Mouse (Mus musculus) stomach, postnatal 0 days (tissue): ENCODE results near the gene P2ry6. TPM values are rescaled to one million over a fixed set of nuclear protein-coding genes. Genes with fewer than 3 reads are reported as not detected.

ENCODE experiments used
- ATAC-seq: fragments of 200-750 bp; cut with Nextera tagmentation; 2 replicates; pipeline ENCODE4 v1.8.0; 2017; ENCODE audit not compliant: low FRiP score, low TSS enrichment
- DNase-seq: peaks from one replicate; pipeline ENCODE4 v3.0.0-alpha.2; 2016; ENCODE audit warnings: low spot score
- H3K27ac ChIP-seq: fragments of 300-500 bp; sonication (generic); replicated peaks from 2 replicates; pipeline ENCODE4 v1.5.1; 2014; ENCODE audit warnings: mild to moderate bottlenecking, control low read depth
- H3K27me3 ChIP-seq: fragments of 300-500 bp; sonication (generic); 2 replicates; pipeline ENCODE4 v1.6.1; 2014; ENCODE audit warnings: low read length; ENCODE audit not compliant: control insufficient read depth, insufficient read depth
- H3K36me3 ChIP-seq: fragments of 300-500 bp; sonication (generic); 2 replicates; pipeline ENCODE4 v1.6.1; 2014; ENCODE audit warnings: low read length, mixed read lengths; ENCODE audit not compliant: control insufficient read depth, insufficient read depth
- H3K4me1 ChIP-seq: fragments of 300-500 bp; sonication (generic); replicated peaks from 2 replicates; pipeline ENCODE4 v1.6.1; 2014; ENCODE audit warnings: antibody characterized with exemption; ENCODE audit not compliant: control insufficient read depth, insufficient read depth
- H3K4me2 ChIP-seq: fragments of 300-500 bp; sonication (generic); replicated peaks from 2 replicates; pipeline ENCODE4 v1.6.1; 2014; ENCODE audit warnings: low read depth, mild to moderate bottlenecking, control low read depth, moderate library complexity
- H3K4me3 ChIP-seq: fragments of 300-500 bp; sonication (generic); 2 replicates; pipeline ENCODE4 v1.5.1; 2014; ENCODE audit warnings: low read depth, low read length, control low read depth
- H3K9ac ChIP-seq: fragments of 300-500 bp; sonication (generic); 2 replicates; pipeline ENCODE4 v1.6.1; 2014; ENCODE audit warnings: mild to moderate bottlenecking, low read length, control low read depth, mixed read lengths
- H3K9me3 ChIP-seq: fragments of 300-500 bp; sonication (generic); 2 replicates; pipeline ENCODE4 v1.6.1; 2016; ENCODE audit warnings: low read length; ENCODE audit not compliant: control insufficient read depth
- CTCF ChIP-seq: IDR thresholded peaks from 2 replicates; pipeline ENCODE4 v1.5.1; 2016; ENCODE audit warnings: antibody characterized with exemption, low read depth, mild to moderate bottlenecking, moderate library complexity
- EP300 ChIP-seq: optimal IDR thresholded peaks from 2 replicates; pipeline ENCODE3; 2016; ENCODE audit warnings: antibody characterized with exemption
- WGBS: fragments of 180-500 bp; shearing (Covaris S2); extraction: QIAGEN DNeasy Blood & Tissue Kit; methylation state at CpG from one replicate; pipeline ENCODE4 v1.1.7; 2014; 5-methylcytosine and 5-hydroxymethylcytosine counted together
- polyA plus RNA-seq: library from polyadenylated mRNA; unstranded; fragments of >200 nt; fragmentation: Nextera tagmentation; extraction: Ambion mirVana; gene quantifications from 2 replicates; pipeline ENCODE4 v1.2.1, GENCODE M21; 2015

P2ry6 gene
- polyA plus RNA-seq, 1 experiment from 2014 or later = 6.1 TPM

DNA sequence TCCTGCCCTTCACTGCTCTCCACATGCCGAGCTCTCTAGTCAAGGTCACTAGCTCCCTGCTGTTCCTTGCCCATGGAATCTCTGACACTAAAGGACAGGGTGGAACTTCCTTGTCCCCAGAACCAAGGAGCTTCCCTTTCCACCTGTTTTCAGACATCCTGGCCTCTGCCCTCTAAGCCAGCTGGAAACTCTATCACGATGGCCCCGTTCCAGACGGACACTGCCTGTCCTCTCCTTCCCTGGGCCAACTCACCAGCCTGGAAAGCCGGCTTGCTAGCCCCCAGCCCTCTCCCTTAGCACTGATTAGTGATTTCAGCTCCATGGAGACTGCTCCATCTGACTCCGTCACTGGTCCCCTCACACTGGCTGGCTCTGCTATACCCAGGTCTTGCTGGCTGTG lies 27.8 kb upstream of the P2ry6 start:
- 76% methylated on average over 6 of the region's 6 CpGs for WGBS
- H3K4me1 ChIP-seq = no peaks in the 10 kb centered on the region
- DNase-seq = no peak
- no peak overlapping the region for H3K27ac ChIP-seq
- TF ChIP-seq EP300 (no peak), CTCF (no peak)
- no peak for ATAC-seq
- no peak overlapping the region for H3K4me3 ChIP-seq
- no peaks in the 10 kb centered on the region for H3K9me3 ChIP-seq
- H3K4me2 ChIP-seq = no peak overlapping the region
- no peaks in the 10 kb centered on the region; the same call in 1 of the 2 replicates for H3K36me3 ChIP-seq
- H3K27me3 ChIP-seq = no peaks in the 10 kb centered on the region; the same call in 1 of the 2 replicates
- no peak overlapping the region for H3K9ac ChIP-seq

DNA sequence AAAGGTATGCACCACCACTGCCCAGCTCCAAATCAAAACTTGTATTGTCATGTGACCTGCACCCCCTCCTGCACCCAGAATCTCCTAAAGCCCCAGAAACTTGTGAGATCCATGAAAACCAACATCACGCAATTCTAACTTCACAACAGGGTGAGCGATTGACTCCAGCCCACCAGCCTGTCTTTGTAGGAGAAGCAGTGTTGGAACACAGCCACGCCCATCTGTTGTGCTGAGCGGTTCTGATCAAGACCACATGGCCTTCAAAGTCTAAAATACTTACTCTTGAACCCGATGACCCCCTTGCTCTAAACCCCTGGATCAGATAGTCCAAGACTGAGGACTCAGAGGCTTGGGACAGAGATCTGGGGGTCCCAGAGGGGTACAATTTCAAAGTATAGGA lies 25.2 kb upstream of the P2ry6 start:
- 77% methylated on average over 5 of the region's 5 CpGs for WGBS
- DNase-seq = no peak
- Histone ChIP-seq H3K27me3 (no peaks in the 10 kb centered on the region), H3K9ac (no peak overlapping the region), H3K4me2 (no peak overlapping the region), H3K9me3 (no peaks in the 10 kb centered on the region), H3K4me1 (no peaks in the 10 kb centered on the region), H3K27ac (no peak overlapping the region), H3K4me3 (no peak overlapping the region), H3K36me3 (no peaks in the 10 kb centered on the region; the same call in 1 of the 2 replicates)
- TF ChIP-seq CTCF (no peak), EP300 (no peak)
- ATAC-seq = no peak

DNA sequence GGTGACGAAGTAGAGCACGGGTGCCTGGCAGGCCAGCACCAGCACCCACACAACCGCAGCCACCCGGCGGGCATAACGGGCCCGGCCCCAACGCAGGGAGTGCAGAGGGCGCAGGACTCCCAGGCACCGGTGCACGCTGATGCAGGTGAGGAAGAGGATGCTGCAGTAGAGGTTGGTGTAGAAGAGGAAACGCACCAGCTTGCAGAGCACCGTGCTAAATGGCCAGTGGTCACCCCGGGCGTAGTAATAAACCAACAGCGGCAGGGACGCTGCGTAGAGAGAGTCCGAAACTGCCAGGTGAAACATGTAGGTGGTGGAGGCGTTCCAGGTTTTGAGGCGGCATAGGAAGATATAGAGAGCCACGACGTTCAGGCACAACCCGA lies 24.1 kb upstream of the P2ry6 start:
- DNase-seq = no peak

DNA sequence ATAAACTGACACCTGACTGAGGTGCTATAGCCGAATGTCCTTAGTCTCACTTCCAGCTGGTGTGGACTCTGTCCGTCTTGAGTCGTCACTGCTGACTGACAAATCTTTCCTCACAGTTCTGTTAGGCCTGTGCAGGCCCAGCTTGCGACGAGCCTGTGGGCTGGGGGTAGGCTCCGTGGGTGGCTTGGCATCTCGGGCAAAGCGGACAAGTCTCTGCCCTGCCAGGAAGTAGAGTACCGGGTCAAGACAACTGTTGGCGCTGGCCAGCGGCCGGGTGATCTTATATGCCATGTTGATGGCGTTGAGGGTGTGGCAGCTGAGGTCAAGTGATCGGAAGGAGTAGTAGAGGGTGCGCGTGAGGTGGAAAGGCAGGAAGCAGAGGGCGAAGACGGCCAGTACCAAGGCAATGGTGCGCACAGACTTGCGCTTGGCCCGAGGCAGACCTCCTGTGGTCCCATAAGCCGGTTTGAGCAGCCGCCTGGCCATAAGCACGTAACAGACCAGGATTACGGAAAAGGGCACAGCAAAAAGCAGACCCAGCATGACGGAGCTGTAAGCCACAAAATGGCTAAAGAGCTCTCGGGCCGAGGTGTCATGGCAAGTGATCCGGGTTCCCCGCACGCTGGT lies 23.6 kb upstream of the P2ry6 start:
- WGBS = 85% methylated on average over 31 of the region's 31 CpGs
- DNase-seq (no peak), ATAC-seq (no peak)
- no peaks in the 10 kb centered on the region for H3K4me1 ChIP-seq
- no peaks in the 10 kb centered on the region for H3K27me3 ChIP-seq
- H3K9ac ChIP-seq = no peak overlapping the region
- no peaks in the 10 kb centered on the region; the same call in 1 of the 2 replicates for H3K36me3 ChIP-seq
- H3K27ac ChIP-seq = no peak overlapping the region
- no peak overlapping the region for H3K4me3 ChIP-seq
- no peak for TF ChIP-seq CTCF
- TF ChIP-seq EP300 = no peak
- H3K4me2 ChIP-seq = no peak overlapping the region
- no peaks in the 10 kb centered on the region for H3K9me3 ChIP-seq

More for the DNA sequence above, 24.1 kb upstream of the P2ry6 start:
- Histone ChIP-seq H3K4me3 (no peak overlapping the region), H3K27me3 (no peaks in the 10 kb centered on the region), H3K4me2 (no peak overlapping the region), H3K36me3 (no peaks in the 10 kb centered on the region; the same call in 1 of the 2 replicates), H3K27ac (no peak overlapping the region), H3K9me3 (no peaks in the 10 kb centered on the region), H3K9ac (no peak overlapping the region), H3K4me1 (no peaks in the 10 kb centered on the region)
- TF ChIP-seq CTCF (no peak), EP300 (no peak)
- no peak for ATAC-seq
- 85% methylated on average over 24 of the region's 24 CpGs for WGBS

DNA sequence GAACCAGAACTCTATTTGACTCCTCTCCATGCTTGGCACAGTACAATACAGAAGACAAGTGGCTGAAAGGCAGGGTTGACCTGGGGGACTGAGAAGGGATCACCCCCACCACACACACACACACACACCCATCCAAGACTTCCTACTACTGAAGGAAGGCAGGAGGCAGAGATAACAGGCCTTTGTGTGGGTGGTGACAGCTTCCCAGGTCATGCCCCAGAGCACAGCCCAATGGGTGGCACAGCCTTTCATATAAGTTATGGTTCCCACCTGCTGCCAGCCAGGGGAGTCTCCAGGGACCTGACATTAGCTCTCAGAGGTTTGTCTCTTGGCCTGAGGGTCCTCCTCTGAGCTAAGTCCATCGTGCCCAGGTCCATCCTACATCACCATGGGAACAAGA lies 22.8 kb upstream of the P2ry6 start:
- 56% methylated on average over 1 of the region's 1 CpGs for WGBS
- Histone ChIP-seq H3K4me2 (no peak overlapping the region), H3K9me3 (no peaks in the 10 kb centered on the region), H3K36me3 (no peaks in the 10 kb centered on the region; the same call in 1 of the 2 replicates), H3K9ac (no peak overlapping the region), H3K4me3 (no peak overlapping the region), H3K4me1 (no peaks in the 10 kb centered on the region), H3K27me3 (no peaks in the 10 kb centered on the region), H3K27ac (no peak overlapping the region)
- no peak for ATAC-seq
- no peak for DNase-seq
- no peak for TF ChIP-seq CTCF
- TF ChIP-seq EP300 = no peak

DNA sequence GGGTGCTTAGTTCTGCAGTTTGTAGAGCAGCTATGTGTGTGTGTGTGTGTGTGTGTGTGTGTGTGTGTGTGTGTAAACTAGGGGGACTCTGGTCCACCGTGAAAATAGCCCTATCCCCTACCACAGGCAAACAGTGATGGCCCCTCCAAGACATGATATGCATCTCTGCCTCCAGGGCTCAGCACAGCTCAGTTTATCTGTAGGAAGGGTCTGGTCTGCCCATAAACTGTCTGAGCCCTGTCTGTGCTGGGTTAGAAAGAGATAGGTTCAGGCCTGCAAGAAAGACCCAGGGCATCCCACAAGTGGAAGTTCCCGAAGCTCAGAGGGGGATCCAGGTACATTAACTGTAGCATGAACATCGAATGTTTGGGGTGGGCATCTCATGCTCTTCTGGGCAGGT lies 21.5 kb upstream of the P2ry6 start:
- Histone ChIP-seq H3K27ac (no peak overlapping the region), H3K4me2 (no peak overlapping the region), H3K36me3 (no peaks in the 10 kb centered on the region; the same call in 1 of the 2 replicates), H3K27me3 (no peaks in the 10 kb centered on the region), H3K4me1 (no peaks in the 10 kb centered on the region), H3K4me3 (no peak overlapping the region), H3K9me3 (no peaks in the 10 kb centered on the region), H3K9ac (no peak overlapping the region)
- ATAC-seq (no peak), DNase-seq (no peak)
- TF ChIP-seq EP300 = no peak
- 87% methylated on average over 3 of the region's 3 CpGs for WGBS
